Mouse (Mus musculus) myocyte (in vitro differentiated cells): ENCODE data around the gene Kremen1.

ENCODE experiments used
- POLR2A ChIP-seq: IDR thresholded peaks from one replicate; pipeline ENCODE4 v1.6.1; 2011; ENCODE audit warnings: low read depth, mild to moderate bottlenecking, control low read depth, moderate library complexity; ENCODE audit not compliant: insufficient read length
- POLR2AphosphoS2 ChIP-seq: IDR thresholded peaks from one replicate; pipeline ENCODE4 v1.6.1; 2011; ENCODE audit warnings: low read depth, control low read depth; ENCODE audit not compliant: insufficient read length
- TCF12 ChIP-seq: IDR thresholded peaks from one replicate; pipeline ENCODE4 v1.6.1; 2011; ENCODE audit warnings: mild to moderate bottlenecking, control low read depth; ENCODE audit not compliant: poor library complexity, insufficient read depth, severe bottlenecking
- USF1 ChIP-seq: IDR thresholded peaks from one replicate; pipeline ENCODE4 v1.6.1; 2011; ENCODE audit warnings: low read depth, mild to moderate bottlenecking, control low read depth, moderate library complexity

GRCm38 (mm10) chr11:5263078-5263730 lies 1.8 kb upstream of the Kremen1 start:
- TF ChIP-seq POLR2A = no peak
- TF ChIP-seq POLR2AphosphoS2 = no peak
- TF ChIP-seq USF1 = no peak
- no peak for TF ChIP-seq TCF12
